Mouse (Mus musculus): ENCODE data around the gene Asic3. TPM values are rescaled to one million over a fixed set of nuclear protein-coding genes. Genes with fewer than 3 reads are reported as not detected.

Asic3 gene
- polyA plus RNA-seq, 1 experiment = 1.9 TPM

DNA sequence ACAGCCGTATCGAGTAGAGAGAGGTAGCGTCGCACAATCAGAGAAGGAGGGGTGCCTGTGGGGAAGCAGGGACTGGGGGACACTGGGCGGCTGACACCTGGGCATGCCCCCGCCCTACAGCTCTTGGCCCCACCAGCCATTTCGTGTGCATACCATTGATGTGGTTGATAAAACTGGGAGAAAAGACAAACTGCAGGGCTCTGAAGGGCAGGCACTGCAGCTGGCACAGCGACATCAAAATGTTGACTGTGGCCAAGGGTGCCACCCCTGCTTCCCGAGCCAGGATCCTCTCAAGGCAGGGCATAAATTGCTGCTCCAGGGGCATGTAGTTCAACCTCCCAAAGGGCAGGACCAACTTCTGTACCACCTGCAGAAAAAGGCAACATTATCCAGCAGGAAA lies 28.8 kb downstream of the Asic3 start:
- TF ChIP-seq CTCF (IDR thresholded peaks at IDR 0.05; ENCODE audit: extremely low read depth, insufficient read length, insufficient replicate concordance, low read depth, low read length) (no peak), POLR2A (IDR thresholded peaks at IDR 0.05; ENCODE audit: low read depth, low read length) (no peak)
- Histone ChIP-seq H3K4me3 (ENCODE audit: low read depth, low read length) (no peak overlapping the region), H3K27me3 (ENCODE audit: control insufficient read depth, insufficient read depth, low read length) (no peaks in the 10 kb centered on the region), H3K36me3 (ENCODE audit: control insufficient read depth, insufficient read depth, low read length) (peaks cover 48% of the 10 kb centered on the region), H3K27ac (ENCODE audit: insufficient read depth, low read depth, low read length) (no peak overlapping the region), H3K4me1 (ENCODE audit: control insufficient read depth, insufficient read depth, insufficient read length, low read length) (peaks cover 19% of the 10 kb centered on the region)
- 68% methylated on average over 9 of the region's 9 CpGs for WGBS

DNA sequence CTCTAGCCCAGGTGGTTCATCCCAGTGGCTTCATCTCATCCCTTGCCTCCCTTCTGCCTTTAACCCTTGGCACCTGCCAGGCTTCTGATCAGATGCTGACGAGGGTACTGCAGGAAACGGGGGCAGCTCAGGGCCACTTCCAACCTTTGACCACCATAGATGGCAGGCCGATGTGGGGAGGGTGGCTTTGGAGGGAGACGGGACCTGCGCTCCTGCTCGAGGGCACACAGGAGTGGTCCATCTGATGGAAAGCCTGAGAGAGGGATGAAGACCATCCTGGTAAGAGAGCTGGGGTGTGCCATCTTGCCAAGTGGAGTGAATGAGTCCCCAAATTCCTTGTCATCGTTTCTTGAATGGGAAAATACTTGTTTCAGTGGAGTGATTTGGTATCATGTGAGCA lies 30.0 kb downstream of the Asic3 start:
- 84% methylated on average over 7 of the region's 7 CpGs for WGBS
- H3K36me3 ChIP-seq (ENCODE audit: control insufficient read depth, insufficient read depth, low read length) = peaks cover 43% of the 10 kb centered on the region
- no peak overlapping the region for H3K27ac ChIP-seq (ENCODE audit: insufficient read depth, low read depth, low read length)
- TF ChIP-seq CTCF (IDR thresholded peaks at IDR 0.05; ENCODE audit: extremely low read depth, insufficient read length, insufficient replicate concordance, low read depth, low read length) = no peak
- TF ChIP-seq POLR2A (IDR thresholded peaks at IDR 0.05; ENCODE audit: low read depth, low read length) = no peak
- no peaks in the 10 kb centered on the region for H3K27me3 ChIP-seq (ENCODE audit: control insufficient read depth, insufficient read depth, low read length)
- H3K4me3 ChIP-seq (ENCODE audit: low read depth, low read length) = no peak overlapping the region
- H3K4me1 ChIP-seq (ENCODE audit: control insufficient read depth, insufficient read depth, insufficient read length, low read length) = peaks cover 23% of the 10 kb centered on the region

DNA sequence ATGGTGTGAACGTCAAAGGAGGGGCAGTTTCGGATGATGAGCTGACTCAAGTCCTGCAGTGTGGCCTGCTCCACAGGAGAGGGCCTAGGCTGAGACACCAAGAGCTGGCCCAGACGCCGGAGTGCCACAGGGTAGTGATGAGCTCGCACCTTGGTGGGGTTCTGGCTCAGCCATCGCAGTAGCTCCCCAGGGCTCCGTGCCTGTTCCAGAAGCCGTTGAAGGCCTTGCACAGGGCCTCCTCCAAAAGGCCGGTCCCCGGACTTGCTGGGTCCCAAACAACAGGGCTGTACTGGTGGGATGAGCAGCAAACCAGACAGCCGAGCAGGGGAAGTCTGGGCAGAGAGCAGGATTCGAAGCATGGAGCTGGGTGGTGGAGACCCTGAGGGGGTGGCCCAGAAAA lies 30.7 kb downstream of the Asic3 start:
- H3K36me3 ChIP-seq (ENCODE audit: control insufficient read depth, insufficient read depth, low read length) = peaks cover 37% of the 10 kb centered on the region
- H3K4me3 ChIP-seq (ENCODE audit: low read depth, low read length) = peak overlapping the region; percentile 97
- TF ChIP-seq POLR2A (IDR thresholded peaks at IDR 0.05; ENCODE audit: low read depth, low read length) = no peak
- TF ChIP-seq CTCF (IDR thresholded peaks at IDR 0.05; ENCODE audit: extremely low read depth, insufficient read length, insufficient replicate concordance, low read depth, low read length) = no peak
- WGBS = 84% methylated on average over 12 of the region's 12 CpGs
- H3K27ac ChIP-seq (ENCODE audit: insufficient read depth, low read depth, low read length) = peak overlapping the region; percentile 72; the same call in 1 of the 2 replicates
- H3K27me3 ChIP-seq (ENCODE audit: control insufficient read depth, insufficient read depth, low read length) = no peaks in the 10 kb centered on the region
- peaks cover 23% of the 10 kb centered on the region for H3K4me1 ChIP-seq (ENCODE audit: control insufficient read depth, insufficient read depth, insufficient read length, low read length)

DNA sequence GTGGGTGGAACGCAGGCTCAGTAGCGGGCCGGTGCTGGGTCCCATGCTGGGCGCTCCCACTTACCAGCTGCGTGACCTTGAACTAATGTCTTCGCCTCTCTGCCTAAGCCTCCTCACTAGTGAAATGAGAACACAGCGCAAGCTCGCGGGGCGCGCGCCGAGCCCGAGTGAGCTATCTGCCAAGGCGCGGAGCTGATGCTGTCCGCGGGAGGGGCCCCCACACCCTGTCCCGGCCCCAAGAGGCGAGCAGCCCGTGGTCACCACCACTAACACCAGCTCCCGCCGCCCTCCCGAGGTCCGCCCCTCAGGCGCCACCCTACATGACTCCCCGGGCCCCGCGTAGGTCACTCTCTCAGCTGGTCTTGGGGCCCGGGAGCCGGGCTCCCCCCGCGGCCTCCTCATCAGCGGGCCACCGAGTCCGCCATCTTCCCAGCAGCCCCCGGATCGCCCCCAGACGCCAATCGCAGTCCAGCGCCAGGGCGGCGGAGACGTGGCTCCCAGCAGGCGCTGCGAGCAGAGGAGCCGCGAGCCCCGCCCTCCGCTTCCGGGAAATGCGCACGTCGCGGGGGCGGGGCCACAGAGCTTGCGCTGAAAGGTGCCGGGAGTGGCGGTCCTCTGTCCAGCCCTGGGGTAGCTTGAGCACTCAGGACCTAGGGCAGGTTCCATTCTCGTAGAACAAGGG lies 31.7 kb downstream of the Asic3 start, which contains the start of gene Fastk:
Gene Fastk (minus strand): TSS at position 542 of the 682 bp plus-strand sequence.
- Histone ChIP-seq H3K27ac (ENCODE audit: insufficient read depth, low read depth, low read length) (peak within 1 kb of the TSS; percentile 72), H3K36me3 (ENCODE audit: control insufficient read depth, insufficient read depth, low read length) (peaks cover 27% of the 10 kb centered on the region), H3K4me3 (ENCODE audit: low read depth, low read length) (peak within 1 kb of the TSS; percentile 97), H3K27me3 (ENCODE audit: control insufficient read depth, insufficient read depth, low read length) (no peaks in the 10 kb centered on the region), H3K4me1 (ENCODE audit: control insufficient read depth, insufficient read depth, insufficient read length, low read length) (peaks cover 23% of the 10 kb centered on the region)
- TF ChIP-seq POLR2A (IDR thresholded peaks at IDR 0.05; ENCODE audit: low read depth, low read length) (peak; percentile 74), CTCF (IDR thresholded peaks at IDR 0.05; ENCODE audit: extremely low read depth, insufficient read length, insufficient replicate concordance, low read depth, low read length) (no peak)
- WGBS = 1% methylated on average over 60 of the region's 60 CpGs

DNA sequence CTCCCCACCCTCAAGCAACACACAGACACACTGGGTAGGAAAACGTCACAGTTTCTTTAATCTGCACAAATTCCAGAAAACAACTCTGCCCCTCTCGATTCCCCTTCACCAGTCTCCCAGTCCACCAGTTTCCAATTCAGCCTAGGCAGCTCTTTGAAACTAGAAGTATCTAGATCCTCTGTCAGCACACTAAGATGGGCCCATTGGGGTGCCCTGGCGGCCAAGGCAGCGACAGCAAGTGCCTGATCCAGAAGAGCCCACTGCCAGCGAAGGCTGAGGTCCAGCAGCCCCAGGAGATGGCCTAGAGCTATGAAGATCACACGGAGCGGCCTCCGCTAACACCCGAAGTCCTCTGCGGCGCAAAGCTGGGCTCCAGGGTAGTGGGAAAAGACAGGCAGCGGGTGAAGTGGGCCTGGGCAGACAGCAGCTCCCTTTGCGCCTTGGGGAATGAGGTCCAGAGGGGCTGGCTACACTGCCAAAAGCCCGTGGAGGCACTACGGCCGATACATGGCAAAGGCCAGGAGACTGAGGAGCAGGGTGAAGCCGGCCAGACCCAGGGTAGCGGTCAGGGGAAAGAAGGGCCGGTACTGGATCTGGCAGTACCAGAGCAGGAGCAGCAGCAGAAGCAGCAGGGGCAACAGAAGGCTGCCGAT lies 32.4 kb downstream of the Asic3 start:
- H3K36me3 ChIP-seq (ENCODE audit: control insufficient read depth, insufficient read depth, low read length) = peaks cover 20% of the 10 kb centered on the region
- TF ChIP-seq POLR2A (IDR thresholded peaks at IDR 0.05; ENCODE audit: low read depth, low read length) (no peak), CTCF (IDR thresholded peaks at IDR 0.05; ENCODE audit: extremely low read depth, insufficient read length, insufficient replicate concordance, low read depth, low read length) (no peak)
- H3K4me3 ChIP-seq (ENCODE audit: low read depth, low read length) = peak overlapping the region; percentile 97
- no peaks in the 10 kb centered on the region for H3K27me3 ChIP-seq (ENCODE audit: control insufficient read depth, insufficient read depth, low read length)
- peaks cover 23% of the 10 kb centered on the region for H3K4me1 ChIP-seq (ENCODE audit: control insufficient read depth, insufficient read depth, insufficient read length, low read length)
- 62% methylated on average over 20 of the region's 20 CpGs for WGBS
- peak overlapping the region; percentile 69 for H3K27ac ChIP-seq (ENCODE audit: insufficient read depth, low read depth, low read length)

DNA sequence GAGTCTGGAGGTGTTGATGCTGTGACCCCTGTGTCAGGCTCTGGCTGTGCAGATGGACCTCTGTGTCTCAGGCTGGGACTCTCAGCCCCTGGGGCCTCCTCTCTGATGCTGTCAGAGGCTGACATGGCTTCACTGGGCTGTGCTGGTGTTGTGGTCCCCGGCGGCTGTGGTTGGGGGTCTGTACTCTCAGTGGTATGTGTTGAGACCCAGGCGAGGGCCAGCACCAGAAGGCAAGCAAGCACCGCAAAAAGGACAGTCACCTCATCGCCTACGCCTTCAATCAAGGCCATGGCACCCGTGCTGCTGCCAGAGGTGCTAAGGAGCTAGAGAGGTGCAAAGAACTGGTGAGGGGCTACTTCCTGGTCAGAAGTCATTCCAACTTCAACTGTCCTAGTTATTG lies 33.4 kb downstream of the Asic3 start:
- TF ChIP-seq POLR2A (IDR thresholded peaks at IDR 0.05; ENCODE audit: low read depth, low read length) = no peak
- no peak overlapping the region for H3K27ac ChIP-seq (ENCODE audit: insufficient read depth, low read depth, low read length)
- peaks cover 10% of the 10 kb centered on the region for H3K36me3 ChIP-seq (ENCODE audit: control insufficient read depth, insufficient read depth, low read length)
- no peaks in the 10 kb centered on the region for H3K27me3 ChIP-seq (ENCODE audit: control insufficient read depth, insufficient read depth, low read length)
- peaks cover 25% of the 10 kb centered on the region for H3K4me1 ChIP-seq (ENCODE audit: control insufficient read depth, insufficient read depth, insufficient read length, low read length)
- 95% methylated on average over 7 of the region's 7 CpGs for WGBS
- H3K4me3 ChIP-seq (ENCODE audit: low read depth, low read length) = no peak overlapping the region

DNA sequence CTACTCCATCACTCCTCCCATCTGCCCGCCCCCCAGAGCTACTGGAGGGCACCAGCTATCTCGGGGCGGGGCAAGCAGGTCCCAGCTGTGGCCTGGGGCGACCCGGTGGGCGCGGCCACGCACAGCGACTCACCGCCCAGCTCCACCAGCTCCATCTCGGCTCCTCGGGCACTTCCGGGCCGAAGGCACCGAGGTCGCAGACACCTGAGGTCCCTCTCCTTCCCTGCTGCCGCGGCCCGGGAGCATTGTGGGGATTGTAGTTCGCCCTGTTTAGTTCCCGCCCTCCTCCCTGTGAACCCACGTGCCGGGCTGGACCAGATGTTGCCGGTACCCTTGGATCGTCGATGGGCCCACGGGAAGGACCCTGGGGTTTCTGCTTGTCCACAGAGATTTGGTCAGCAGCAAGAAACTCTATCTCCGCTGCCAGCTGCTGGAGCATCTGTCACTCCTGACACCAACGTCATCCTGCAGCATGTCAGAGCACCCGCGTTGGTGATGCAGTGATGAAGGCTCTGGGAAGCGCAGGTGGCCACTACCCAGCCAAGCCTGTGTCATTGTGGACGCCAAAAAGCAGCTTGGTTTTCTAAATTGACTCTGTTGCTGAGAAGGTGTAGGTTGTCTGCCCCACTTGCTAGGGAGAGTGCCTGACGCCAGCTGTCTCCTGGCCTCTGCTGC lies 34.6 kb downstream of the Asic3 start, which contains the start of gene Tmub1:
Gene Tmub1 (minus strand): TSS at position 231 of the 675 bp plus-strand sequence.
- H3K27me3 ChIP-seq (ENCODE audit: control insufficient read depth, insufficient read depth, low read length) = no peaks in the 10 kb centered on the region
- TF ChIP-seq CTCF (IDR thresholded peaks at IDR 0.05; ENCODE audit: extremely low read depth, insufficient read length, insufficient replicate concordance, low read depth, low read length) = no peak
- TF ChIP-seq POLR2A (IDR thresholded peaks at IDR 0.05; ENCODE audit: low read depth, low read length) = peak; percentile 57; the same call in 1 of the 2 replicates
- peaks cover 26% of the 10 kb centered on the region for H3K4me1 ChIP-seq (ENCODE audit: control insufficient read depth, insufficient read depth, insufficient read length, low read length)
- H3K4me3 ChIP-seq (ENCODE audit: low read depth, low read length) = peak within 1 kb of the TSS; percentile 90
- 2% methylated on average over 34 of the region's 34 CpGs for WGBS
- H3K36me3 ChIP-seq (ENCODE audit: control insufficient read depth, insufficient read depth, low read length) = peaks cover 3% of the 10 kb centered on the region; the same call in 1 of the 2 replicates
- H3K27ac ChIP-seq (ENCODE audit: insufficient read depth, low read depth, low read length) = peak within 1 kb of the TSS; percentile 62
